Mouse (Mus musculus) forebrain, embryonic 14.5 days (tissue): Measurements from ENCODE around the gene Nme2. TPM values are rescaled to one million over a fixed set of nuclear protein-coding genes. Genes with fewer than 3 reads are reported as not detected.
"Not testable (repeated sequence)": the region's sequence is repeated elsewhere in the genome, so short reads cannot be mapped to it uniquely, and the experiment has no call there.

Experiments
- ATAC-seq: fragments of 200-750 bp; cut with Nextera tagmentation; 2 replicates; pipeline ENCODE4 v1.8.0; 2017; ENCODE audit warnings: mild to moderate bottlenecking, moderate library complexity
- DNase-seq: peaks from one replicate; pipeline ENCODE4 v3.0.0-alpha.2; 2015; ENCODE audit warnings: low spot score
- H3K27ac ChIP-seq: fragments of 300-500 bp; sonication (generic); 2 replicates; pipeline ENCODE4 v1.5.1; 2014; ENCODE audit warnings: low read depth, mild to moderate bottlenecking, control low read depth, low read length, moderate library complexity
- H3K27me3 ChIP-seq: fragments of 300-500 bp; sonication (generic); replicated peaks from 2 replicates; pipeline ENCODE4 v1.6.1; 2014; ENCODE audit warnings: low read length, control low read depth, mixed read lengths; ENCODE audit not compliant: control insufficient read depth, insufficient read depth
- H3K36me3 ChIP-seq: fragments of 300-500 bp; sonication (generic); 2 replicates; pipeline ENCODE4 v1.6.1; 2014; ENCODE audit warnings: low read length, control low read depth; ENCODE audit not compliant: control insufficient read depth, insufficient read depth
- H3K4me1 ChIP-seq: fragments of 300-500 bp; sonication (generic); 2 replicates; pipeline ENCODE4 v1.6.1; 2014; ENCODE audit warnings: antibody characterized with exemption, low read length, control low read depth; ENCODE audit not compliant: control insufficient read depth, insufficient read depth
- H3K4me2 ChIP-seq: fragments of 300-500 bp; sonication (generic); 2 replicates; pipeline ENCODE4 v1.6.1; 2014; ENCODE audit warnings: mild to moderate bottlenecking, control low read depth, low read length
- H3K4me3 ChIP-seq: fragments of 300-500 bp; sonication (generic); 2 replicates; pipeline ENCODE4 v1.5.1; 2014; ENCODE audit warnings: low read depth, low read length, control low read depth
- H3K9ac ChIP-seq: fragments of 300-500 bp; sonication (generic); 2 replicates; pipeline ENCODE4 v1.6.1; 2014; ENCODE audit warnings: mild to moderate bottlenecking, low read length, control low read depth, moderate library complexity
- H3K9me3 ChIP-seq: fragments of 300-500 bp; sonication (generic); replicated peaks from 2 replicates; pipeline ENCODE4 v1.6.1; 2016; ENCODE audit warnings: low read length, control low read depth, mixed read lengths; ENCODE audit not compliant: control insufficient read depth
- WGBS: fragments of 180-500 bp; shearing (Covaris S2); extraction: QIAGEN DNeasy Blood & Tissue Kit; methylation state at CpG from one replicate; pipeline ENCODE4 v1.1.7; 2014; 5-methylcytosine and 5-hydroxymethylcytosine counted together
- polyA plus RNA-seq: library from polyadenylated mRNA; unstranded; fragments of >200 nt; fragmentation: Nextera tagmentation; extraction: Ambion mirVana; gene quantifications from 2 replicates; pipeline ENCODE4 v1.2.1, GENCODE M21; 2014

Gene Nme2
- polyA plus RNA-seq, 1 experiment from 2014 or later = 124 TPM

DNA sequence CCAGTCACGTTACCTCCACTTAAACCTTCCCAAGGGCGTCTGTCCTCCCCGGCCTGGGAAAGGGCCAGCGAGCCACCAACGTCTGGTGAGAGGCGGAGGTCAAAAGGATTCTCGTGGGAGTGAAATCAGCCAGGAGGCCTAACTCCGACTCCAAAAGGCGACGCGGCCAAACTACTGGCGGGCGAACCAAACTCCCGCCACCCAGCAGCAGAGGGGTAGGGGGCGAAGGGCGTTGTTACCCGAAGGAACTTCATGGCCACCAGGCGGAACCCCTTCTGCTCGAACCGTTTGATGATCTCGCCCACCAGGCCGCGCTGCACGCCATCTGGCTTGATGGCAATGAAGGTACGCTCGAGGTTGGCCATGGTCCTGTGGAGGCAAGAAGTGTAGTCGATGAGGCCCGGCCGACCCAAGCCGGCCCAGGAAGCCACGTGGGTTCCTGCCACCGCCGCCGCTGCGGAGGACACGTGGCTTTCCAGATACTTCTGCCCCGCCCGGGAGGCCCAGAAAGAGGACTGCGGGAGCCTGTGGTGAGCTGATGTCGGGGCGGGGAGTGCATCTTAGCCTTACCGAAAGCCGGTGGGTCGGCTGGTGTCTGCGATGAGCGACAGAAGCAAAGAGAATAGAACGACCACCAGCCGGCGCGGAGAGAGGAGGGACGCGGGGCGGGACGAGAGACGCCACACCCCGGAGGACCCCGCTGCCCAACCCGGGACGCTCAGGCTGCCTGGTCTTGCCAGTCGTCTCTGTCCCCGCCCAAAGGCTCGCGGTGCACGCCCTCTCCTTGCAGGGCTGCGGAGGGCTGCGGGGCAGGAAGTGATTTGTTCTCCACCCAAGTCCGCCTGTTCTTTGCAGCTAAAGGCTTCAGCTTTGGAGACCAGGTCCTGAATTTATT is 556 bp downstream of the Nme2 start:
- Histone ChIP-seq H3K27me3 (no peaks in the 10 kb centered on the region), H3K9ac (peak overlapping the region; percentile 65), H3K4me2 (peak overlapping the region; percentile 91), H3K27ac (peak overlapping the region; percentile 84), H3K4me3 (peak overlapping the region; percentile 56), H3K9me3 (no peaks in the 10 kb centered on the region), H3K36me3 (peaks cover 60% of the 10 kb centered on the region), H3K4me1 (peaks cover 9% of the 10 kb centered on the region)
- ATAC-seq (peak; percentile 97), DNase-seq (peak; percentile 91)
- WGBS = under 1% methylated on average over 67 of the region's 67 CpGs

GRCm38 (mm10) chr11:93954738-93955255 is 1.3 kb downstream of the Nme2 start:
- H3K9me3 ChIP-seq = no peaks in the 10 kb centered on the region
- H3K4me2 ChIP-seq = peak overlapping the region; percentile 91
- H3K9ac ChIP-seq = peak overlapping the region; percentile 65
- peaks cover 55% of the 10 kb centered on the region for H3K36me3 ChIP-seq
- peaks cover 9% of the 10 kb centered on the region for H3K4me1 ChIP-seq
- DNase-seq = no peak
- 47% methylated on average over 13 of the region's 13 CpGs for WGBS
- H3K4me3 ChIP-seq = peak overlapping the region; percentile 56
- peak overlapping the region; percentile 84; the same call in 1 of the 2 replicates for H3K27ac ChIP-seq
- ATAC-seq = peak; percentile 8
- H3K27me3 ChIP-seq = no peaks in the 10 kb centered on the region

DNA sequence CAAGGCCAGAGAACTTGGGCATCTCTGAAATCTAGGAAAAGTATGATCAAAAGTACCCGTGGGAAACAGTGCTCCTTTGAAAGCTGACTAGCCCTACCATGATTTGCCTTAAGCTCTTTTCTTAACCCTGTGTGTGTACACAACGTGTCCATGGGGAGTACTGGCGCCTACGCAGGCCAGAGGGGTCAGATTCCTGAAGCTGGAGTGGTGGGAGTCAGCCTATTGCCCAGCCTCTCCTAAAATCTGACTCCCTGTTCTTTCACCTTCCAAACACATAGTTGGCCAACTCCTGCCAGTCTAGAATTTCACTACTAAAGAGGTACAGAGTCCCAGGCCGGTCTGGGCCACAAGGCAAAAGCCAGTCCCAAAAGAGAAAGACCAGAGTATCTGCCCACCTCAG is 3.7 kb downstream of the Nme2 start:
- no peak overlapping the region for H3K4me3 ChIP-seq
- H3K4me2 ChIP-seq = no peak overlapping the region
- no peak for ATAC-seq
- peaks cover 9% of the 10 kb centered on the region for H3K4me1 ChIP-seq
- WGBS = 72% methylated on average over 5 of the region's 5 CpGs
- H3K9me3 ChIP-seq = no peaks in the 10 kb centered on the region
- H3K36me3 ChIP-seq = peaks cover 40% of the 10 kb centered on the region
- H3K9ac ChIP-seq = no peak overlapping the region
- no peak for DNase-seq
- no peaks in the 10 kb centered on the region for H3K27me3 ChIP-seq
- H3K27ac ChIP-seq = no peak overlapping the region

GRCm38 (mm10) chr11:93950045-93950444 is 6.0 kb downstream of the Nme2 start:
- DNase-seq = no peak
- H3K27me3 ChIP-seq = no peaks in the 10 kb centered on the region
- H3K9ac ChIP-seq = no peak overlapping the region
- H3K9me3 ChIP-seq = no peaks in the 10 kb centered on the region
- no peak overlapping the region for H3K4me2 ChIP-seq
- H3K27ac ChIP-seq = no peak overlapping the region
- peaks cover 4% of the 10 kb centered on the region for H3K4me1 ChIP-seq
- H3K36me3 ChIP-seq = peaks cover 43% of the 10 kb centered on the region
- WGBS = 94% methylated on average over 1 of the region's 1 CpGs
- no peak for ATAC-seq
- H3K4me3 ChIP-seq = no peak overlapping the region

- H3K4me1 ChIP-seq = no peaks in the 10 kb centered on the region
- H3K36me3 ChIP-seq = peaks cover 50% of the 10 kb centered on the region
- no peak overlapping the region for H3K4me2 ChIP-seq
- ATAC-seq (no peak), DNase-seq (no peak)
- H3K4me3 ChIP-seq = no peak overlapping the region
- 91% methylated on average over 9 of the region's 9 CpGs for WGBS
- no peak overlapping the region for H3K9ac ChIP-seq
- no peak overlapping the region for H3K27ac ChIP-seq
- no peaks in the 10 kb centered on the region for H3K27me3 ChIP-seq
- H3K9me3 ChIP-seq = no peaks in the 10 kb centered on the region
These were observed 7.0 kb downstream of the Nme2 start for GRCm38 (mm10) chr11:93948887-93949567.

DNA sequence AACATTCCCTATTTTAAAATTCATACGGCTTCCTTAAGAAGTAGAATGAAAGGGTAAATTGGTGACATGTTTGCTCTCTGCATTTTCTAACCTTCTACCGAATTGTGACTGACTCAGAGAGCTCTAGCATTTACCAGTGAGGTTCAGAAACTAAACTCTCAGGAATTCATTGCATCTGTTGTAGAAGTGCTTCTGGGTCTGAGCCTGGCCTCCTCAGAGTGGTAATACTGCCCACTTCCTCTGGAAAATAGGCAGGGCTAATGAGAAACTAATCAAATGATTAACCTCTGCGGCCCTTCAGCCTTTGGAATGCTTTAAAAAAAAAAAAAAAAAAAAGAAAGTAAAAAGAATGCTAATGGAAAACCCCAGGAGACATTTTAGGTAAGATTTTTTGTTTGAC is 11.1 kb downstream of the Nme2 start:
- ATAC-seq (no peak), DNase-seq (no peak)
- 72% methylated on average over 3 of the region's 3 CpGs for WGBS
- no peaks in the 10 kb centered on the region for H3K9me3 ChIP-seq
- no peak overlapping the region for H3K4me2 ChIP-seq
- H3K4me1 ChIP-seq = no peaks in the 10 kb centered on the region
- no peak overlapping the region for H3K9ac ChIP-seq
- peaks cover 29% of the 10 kb centered on the region for H3K36me3 ChIP-seq
- no peaks in the 10 kb centered on the region for H3K27me3 ChIP-seq
- no peak overlapping the region for H3K27ac ChIP-seq
- H3K4me3 ChIP-seq = no peak overlapping the region

DNA sequence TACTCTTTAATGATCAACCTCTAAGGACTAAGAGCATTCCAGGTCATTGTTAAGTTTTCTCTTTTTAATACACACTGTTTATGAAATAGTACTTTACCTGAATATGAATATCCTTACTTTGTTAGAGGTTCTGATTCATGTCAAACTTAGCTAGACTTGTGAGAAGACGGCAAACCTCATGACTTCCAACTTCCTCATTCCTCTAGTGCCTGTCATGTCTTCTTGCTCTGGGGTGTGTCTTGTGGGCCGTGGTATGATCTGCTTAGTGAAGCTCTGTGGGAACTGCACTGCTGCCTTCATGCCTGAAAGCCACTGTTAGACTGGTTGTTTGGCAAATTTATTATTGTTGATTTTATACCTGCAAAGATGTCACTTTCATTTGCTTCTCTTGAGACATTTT is 15.2 kb downstream of the Nme2 start:
- Histone ChIP-seq H3K27me3 (no peaks in the 10 kb centered on the region), H3K4me2 (no peak overlapping the region), H3K36me3 (peaks cover 50% of the 10 kb centered on the region), H3K4me1 (no peaks in the 10 kb centered on the region), H3K4me3 (no peak overlapping the region), H3K9ac (no peak overlapping the region), H3K9me3 (no peaks in the 10 kb centered on the region), H3K27ac (no peak overlapping the region)
- ATAC-seq = no peak
- WGBS = 97% methylated on average over 2 of the region's 2 CpGs
- no peak for DNase-seq

- Histone ChIP-seq H3K27me3 (no peaks in the 10 kb centered on the region), H3K27ac (no peak overlapping the region), H3K4me1 (no peaks in the 10 kb centered on the region), H3K4me2 (no peak overlapping the region), H3K36me3 (peaks cover 68% of the 10 kb centered on the region), H3K9me3 (no peaks in the 10 kb centered on the region), H3K4me3 (no peak overlapping the region), H3K9ac (no peak overlapping the region)
- DNase-seq (no peak), ATAC-seq (no peak)
These were observed 27.0 kb downstream of the Nme2 start for GRCm38 (mm10) chr11:93929106-93929505.

DNA sequence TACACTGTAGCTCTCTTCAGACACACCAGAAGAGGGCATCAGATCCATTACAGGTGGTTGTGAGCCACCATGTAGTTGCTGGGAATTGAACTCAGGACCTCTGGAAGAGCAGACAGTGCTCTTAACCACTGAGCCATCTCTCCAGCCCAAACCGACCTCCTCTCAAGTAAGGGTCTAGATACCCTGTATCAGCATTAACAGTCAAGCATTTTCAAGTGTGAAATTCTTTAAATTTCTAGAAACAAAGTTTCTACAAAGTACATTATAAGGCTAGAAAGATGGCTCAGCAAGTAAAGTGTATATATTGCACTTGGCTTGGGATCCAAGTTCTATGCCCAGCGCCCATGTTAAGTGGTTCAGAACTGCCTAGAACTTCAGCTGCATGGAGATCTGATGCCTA is 41.0 kb downstream of the Nme2 start:
- H3K27me3 ChIP-seq, H3K4me3 ChIP-seq, H3K9ac ChIP-seq, ATAC-seq, H3K27ac ChIP-seq, DNase-seq, H3K4me1 ChIP-seq, H3K9me3 ChIP-seq, H3K4me2 ChIP-seq: not testable (repeated sequence)
- 99% methylated on average over 2 of the region's 2 CpGs for WGBS
- H3K36me3 ChIP-seq = peaks cover 75% of the 10 kb centered on the region
